Mouse (Mus musculus): ENCODE measurements around the gene Gm10974.
A peak's percentile ranks its signal among the peaks of the same experiment; 100 is the strongest.

- TF ChIP-seq CTCF (conservative IDR thresholded peaks at IDR 0.05; ENCODE audit: low read length) (peak; percentile 46), NANOG (IDR thresholded peaks at IDR 0.05; ENCODE audit: borderline replicate concordance, low read length) (no peak), POU5F1 (IDR thresholded peaks at IDR 0.05; ENCODE audit: borderline replicate concordance, low read length) (no peak)
Measured at GRCm38 (mm10) chr7:66388621-66389532, 23.2 kb downstream of the Gm10974 start.
